Mouse (Mus musculus): Measurements from ENCODE around the gene Map3k14.
A peak's percentile ranks its signal among the peaks of the same experiment; 100 is the strongest.

The Map3k14 gene

GRCm38 (mm10) chr11:103174891-103175391 lies 92.3 kb downstream of the Map3k14 start:
- no peak for DNase-seq (ENCODE audit: low spot score)

GRCm38 (mm10) chr11:103174411-103174832 lies 92.8 kb downstream of the Map3k14 start:
- DNase-seq (ENCODE audit: low spot score), result no peak

- no peak for DNase-seq (ENCODE audit: low spot score)
Measured at GRCm38 (mm10) chr11:103173771-103174344, 93.4 kb downstream of the Map3k14 start.

GRCm38 (mm10) chr11:103173041-103173770 lies 94.1 kb downstream of the Map3k14 start:
- DNase-seq (ENCODE audit: low spot score), result no peak

DNA sequence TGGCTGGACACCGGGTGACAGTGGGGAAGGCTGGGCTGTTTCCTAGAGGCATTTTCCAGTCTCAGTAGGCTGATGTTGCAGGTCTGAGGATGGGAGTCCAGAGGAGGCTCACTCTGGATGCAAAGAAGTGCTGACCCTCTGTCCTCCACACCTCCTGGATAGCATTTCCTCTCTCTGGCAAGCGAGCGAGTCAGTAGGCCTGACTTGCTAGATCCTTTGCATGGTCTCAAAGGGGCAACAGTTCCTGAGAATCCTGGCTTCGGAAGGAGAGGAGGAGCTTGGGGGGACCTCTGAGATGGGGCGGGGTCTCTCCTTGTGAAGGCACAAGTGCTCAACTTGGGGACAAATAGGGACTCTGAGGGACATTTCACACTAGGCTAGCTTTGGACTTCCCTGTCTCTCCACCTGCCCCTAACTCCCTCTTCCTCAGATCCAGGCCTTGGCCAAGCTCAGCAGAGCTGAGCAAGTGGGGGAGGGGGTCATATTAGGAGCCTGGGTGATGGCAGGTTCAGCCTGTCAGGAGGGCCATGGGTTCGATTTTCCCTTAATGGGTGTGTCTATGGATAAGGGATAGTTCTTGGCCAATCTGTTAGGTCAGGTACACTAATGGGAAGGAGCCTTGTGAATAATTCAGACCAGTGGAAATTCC lies 94.8 kb downstream of the Map3k14 start:
- no peak for DNase-seq (ENCODE audit: low spot score)

DNA sequence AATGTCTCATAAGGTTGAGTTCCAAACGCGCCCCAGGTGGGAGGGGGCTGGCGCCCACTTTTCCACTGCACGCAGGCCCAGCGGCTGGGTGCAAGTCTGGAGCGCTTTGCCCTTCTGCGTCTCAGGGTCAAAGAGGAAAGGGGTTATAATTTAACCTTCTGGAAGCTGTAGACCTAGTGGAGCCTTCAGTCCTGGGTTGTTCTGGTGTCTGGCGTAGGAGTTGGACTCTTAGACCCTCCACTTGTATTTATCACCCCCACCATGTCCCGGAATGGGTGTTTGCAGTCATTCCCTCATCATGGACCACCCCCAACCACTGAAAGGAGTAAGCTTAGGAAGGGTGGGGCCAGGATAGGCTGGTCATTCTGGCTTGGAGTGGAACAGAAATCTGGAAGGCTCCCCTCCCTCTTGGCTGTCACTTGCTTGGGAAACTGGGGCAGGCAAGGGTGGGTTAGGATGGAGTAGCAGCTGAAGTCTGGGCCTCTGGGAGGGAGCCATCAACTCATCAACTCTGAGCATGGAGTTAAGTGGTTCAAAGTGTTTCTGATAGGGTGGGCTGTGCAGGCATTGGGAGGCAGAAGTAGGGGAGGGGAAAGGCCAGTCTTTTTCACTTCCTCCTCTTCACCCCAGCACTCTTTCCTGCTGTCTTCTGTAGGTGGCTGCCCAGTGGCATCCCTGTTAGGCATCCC lies 95.4 kb downstream of the Map3k14 start:
- DNase-seq (ENCODE audit: low spot score), result peak; percentile 77

- peak; percentile 49 for DNase-seq (ENCODE audit: low spot score)
Measured at GRCm38 (mm10) chr11:103171286-103171620, 96.0 kb downstream of the Map3k14 start.

DNA sequence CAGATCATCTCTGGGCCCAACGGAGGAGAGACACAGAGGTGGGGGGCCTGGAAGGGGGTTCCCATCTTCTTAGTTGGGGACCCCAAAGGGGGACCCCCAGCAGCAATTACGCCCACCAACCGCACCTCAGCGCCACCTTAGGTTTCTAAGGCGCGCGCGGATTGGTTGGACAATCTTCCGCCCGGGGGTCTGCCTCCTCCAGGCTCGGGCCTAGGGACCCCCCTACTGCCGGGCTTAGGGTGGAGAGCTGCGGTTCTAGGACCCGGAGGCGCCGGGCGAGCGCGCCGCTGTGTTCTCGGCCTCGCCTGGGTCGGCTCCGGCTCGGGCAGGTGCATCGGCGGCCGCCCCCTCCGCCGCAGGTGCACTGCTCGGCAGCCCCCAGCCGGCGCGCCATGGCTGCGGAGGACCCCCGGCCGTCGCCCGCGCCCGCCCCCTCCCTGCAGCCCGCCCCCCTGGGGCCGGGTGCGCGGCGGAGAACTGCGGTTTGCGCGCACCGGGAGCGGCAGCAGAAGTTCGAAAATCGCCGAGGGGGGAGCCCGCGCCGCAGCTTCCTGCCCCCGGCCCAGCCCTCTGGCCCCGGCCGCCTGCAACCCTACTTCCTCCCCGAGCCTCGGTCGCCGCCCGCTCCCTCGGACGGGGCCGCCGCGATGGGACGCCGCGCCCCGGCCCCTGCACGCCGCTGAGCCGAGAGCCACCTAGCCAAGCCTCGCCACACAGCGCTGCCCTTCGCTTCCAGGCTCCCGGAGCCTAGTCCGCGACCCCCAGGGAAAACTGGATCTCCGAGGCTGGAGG lies 96.6 kb downstream of the Map3k14 start, which contains the start of gene Fmnl1:
TSS of gene Fmnl1 (plus strand) at position 614 of the 792 bp plus-strand sequence.
- peak; percentile 32 for DNase-seq (ENCODE audit: low spot score)

- no peak for DNase-seq (ENCODE audit: low spot score)
Measured at GRCm38 (mm10) chr11:103170111-103170493, 97.2 kb downstream of the Map3k14 start.
